Mouse (Mus musculus): ENCODE results near the gene Zfp706.

DNA sequence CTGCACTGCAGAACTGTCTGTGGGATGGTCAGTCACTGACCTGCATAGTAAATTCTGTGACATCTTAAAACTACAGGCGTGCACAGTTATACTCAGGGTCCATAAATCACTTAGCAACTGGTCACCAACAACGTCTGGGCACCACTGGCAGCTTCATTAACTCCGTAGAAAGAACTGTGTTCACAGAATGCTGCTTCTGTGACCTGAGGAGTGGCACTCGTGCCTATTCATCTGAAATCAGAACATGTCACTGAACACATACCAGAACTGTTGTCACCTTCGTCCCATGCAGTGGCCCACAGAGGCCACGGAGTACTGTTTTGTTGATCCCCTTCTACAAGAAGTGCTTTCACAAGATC lies 22.0 kb downstream of the Zfp706 start:
- TF ChIP-seq GATA1 (IDR thresholded peaks at IDR 0.05; ENCODE audit: borderline replicate concordance, low read length) = no peak
- no peak for TF ChIP-seq CTCF (IDR thresholded peaks at IDR 0.05; ENCODE audit: low read depth, low read length)
- TF ChIP-seq TAL1 (conservative IDR thresholded peaks at IDR 0.05; ENCODE audit: low read depth, low read length) = no peak
- TF ChIP-seq POLR2AphosphoS5 (IDR thresholded peaks at IDR 0.05; ENCODE audit: insufficient replicate concordance, low read depth, low read length) = no peak
